Mouse (Mus musculus) C2C12 (cell line): Measurements from ENCODE around the gene Bloc1s5.

Source experiments
- CEBPB ChIP-seq: IDR thresholded peaks from one replicate; pipeline ENCODE4 v1.6.1; 2011; ENCODE audit warnings: low read depth, mild to moderate bottlenecking, control low read depth, moderate library complexity
- CTCF ChIP-seq: IDR thresholded peaks from one replicate; pipeline ENCODE4 v1.5.1; 2011; ENCODE audit not compliant: control insufficient read depth, insufficient read depth, insufficient read length
- FOSL1 ChIP-seq: IDR thresholded peaks from one replicate; pipeline ENCODE4 v1.8.0; 2011; ENCODE audit warnings: mild to moderate bottlenecking, low read length; ENCODE audit not compliant: poor library complexity, insufficient read depth, severe bottlenecking
- MAX ChIP-seq: IDR thresholded peaks from one replicate; pipeline ENCODE4 v1.6.1; 2011; ENCODE audit warnings: mild to moderate bottlenecking, control low read depth
- MYOD1 ChIP-seq: IDR thresholded peaks from one replicate; pipeline ENCODE4 v1.6.1; 2011; ENCODE audit warnings: low read depth; ENCODE audit not compliant: control insufficient read depth, insufficient read length
- MYOG ChIP-seq: IDR thresholded peaks from one replicate; pipeline ENCODE4 v1.6.1; 2011; ENCODE audit not compliant: control insufficient read depth, insufficient read length; ENCODE audit errors: extremely low read depth
- USF1 ChIP-seq: IDR thresholded peaks from one replicate; pipeline ENCODE4 v1.6.1; 2011; ENCODE audit warnings: low read depth, mild to moderate bottlenecking, control low read depth, moderate library complexity

DNA sequence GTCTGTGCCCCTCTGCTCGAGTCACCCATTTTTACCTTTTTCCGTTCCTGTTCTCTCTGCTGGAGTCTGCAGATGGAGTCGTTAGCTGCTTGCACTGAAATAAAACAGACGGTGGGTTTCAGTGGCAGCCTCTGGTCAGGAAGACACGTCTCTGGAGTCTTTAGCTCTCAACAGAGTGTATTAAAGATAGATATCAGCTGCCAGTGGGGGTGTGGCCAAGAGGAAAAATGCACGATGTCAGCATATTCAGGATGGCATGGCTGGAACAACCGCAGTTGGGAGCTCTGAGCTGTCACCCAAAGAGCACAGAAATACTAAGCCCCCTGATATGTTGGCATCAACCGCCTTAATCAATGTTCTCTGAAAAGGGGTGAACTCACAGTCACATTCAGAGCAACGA is 22.3 kb downstream of the Bloc1s5 start:
- TF ChIP-seq CTCF (no peak), MYOG (no peak), MAX (no peak), USF1 (no peak), FOSL1 (no peak), MYOD1 (no peak), CEBPB (no peak)
